Mouse (Mus musculus): ENCODE measurements around the gene Obp1b.
"Not testable (repeated sequence)": the region's sequence is repeated elsewhere in the genome, so short reads cannot be mapped to it uniquely, and the experiment has no call there.

GRCm38 (mm10) chrX:78186477-78186876 lies at the start of gene Obp1b:
- TF ChIP-seq CTCF (IDR thresholded peaks at IDR 0.05; ENCODE audit: borderline replicate concordance, insufficient read depth, low read depth, low read length); POLR2A (IDR thresholded peaks at IDR 0.05; ENCODE audit: borderline replicate concordance, insufficient read depth, low read length): not testable (repeated sequence)

Data from cerebellum, adult 2 months (tissue).